Mouse (Mus musculus) cortical plate, adult 2 months (tissue): ENCODE data around the gene Cybrd1. TPM values are rescaled to one million over a fixed set of nuclear protein-coding genes. Genes with fewer than 3 reads are reported as not detected.

Experiments
- H3K27ac ChIP-seq: fragments of 200-500 bp; 2 replicates; pipeline ENCODE4 v1.5.1; 2012; ENCODE audit warnings: low read length, control low read depth, inconsistent platforms; ENCODE audit not compliant: insufficient read depth
- H3K4me1 ChIP-seq: fragments of 200-500 bp; 2 replicates; pipeline ENCODE4 v1.6.1; 2011; ENCODE audit warnings: low read length; ENCODE audit not compliant: control insufficient read depth, insufficient read depth
- H3K4me3 ChIP-seq: fragments of 200-500 bp; 2 replicates; pipeline ENCODE4 v1.5.1; 2011; ENCODE audit warnings: mild to moderate bottlenecking, low read length, control low read depth; ENCODE audit not compliant: insufficient read depth
- CTCF ChIP-seq: fragments of 200-500 bp; IDR thresholded peaks from 2 replicates; pipeline ENCODE4 v1.5.1; 2011; ENCODE audit warnings: mild to moderate bottlenecking, control low read depth, low read length; ENCODE audit not compliant: insufficient read depth; ENCODE audit errors: extremely low read depth
- POLR2A ChIP-seq: fragments of 200-500 bp; IDR thresholded peaks from 2 replicates; pipeline ENCODE4 v1.6.1; 2011; ENCODE audit warnings: mild to moderate bottlenecking, low read length, control low read depth; ENCODE audit not compliant: insufficient read depth; ENCODE audit errors: extremely low read depth
- polyA plus RNA-seq: library from polyadenylated mRNA; depleted of rRNA; stranded (reverse); fragments of >200 nt; gene quantifications from 2 replicates; pipeline ENCODE4 v1.2.3, GENCODE M21; 2012; rRNA removed

Gene Cybrd1
- 1.4 and 1.7 TPM in 2 replicates for polyA plus RNA-seq

DNA sequence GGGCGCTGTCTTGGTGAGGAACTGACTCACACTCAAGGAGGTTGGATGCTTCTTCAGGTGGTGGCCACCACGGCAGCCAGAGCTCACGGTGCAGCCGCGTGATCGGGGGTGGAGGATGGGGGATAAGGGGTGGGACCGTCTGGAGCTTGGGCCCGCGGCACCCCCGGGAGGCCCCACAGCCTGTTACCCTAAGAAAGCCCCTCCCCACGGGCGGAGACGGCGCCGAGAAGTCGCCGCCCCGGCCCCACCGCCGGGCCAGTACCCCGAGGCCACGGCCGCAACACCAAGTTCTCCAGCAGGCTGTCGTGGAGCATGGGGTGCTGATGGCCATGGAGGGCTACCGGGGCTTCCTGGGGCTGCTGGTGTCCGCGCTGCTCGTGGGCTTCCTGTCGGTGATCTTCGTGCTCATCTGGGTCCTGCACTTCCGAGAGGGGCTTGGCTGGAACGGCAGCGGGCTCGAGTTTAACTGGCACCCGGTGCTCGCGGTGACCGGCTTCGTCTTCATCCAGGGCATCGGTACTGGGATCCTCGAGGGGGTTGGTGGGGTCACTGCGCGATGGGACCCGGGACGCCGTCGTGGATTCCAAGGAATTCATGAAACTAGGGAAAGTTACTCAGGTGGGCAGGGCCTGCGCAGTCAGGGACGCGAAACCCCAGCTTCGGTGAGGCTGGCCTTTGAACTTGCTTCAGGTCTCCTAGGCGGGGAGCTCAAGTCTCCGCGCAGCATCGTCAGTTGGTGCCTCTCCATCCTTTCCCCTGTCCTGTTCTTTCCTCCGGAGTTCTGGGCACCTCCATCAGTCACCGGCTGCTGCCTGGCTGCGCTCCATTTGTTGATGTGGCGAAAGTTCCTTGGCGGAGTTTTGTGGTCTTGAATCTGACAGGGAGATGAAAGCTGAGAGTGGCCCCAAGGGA, at the start of gene Cybrd1:
Gene Cybrd1, plus strand, starts transcription at position 127 of the 912 bp plus-strand sequence.
- Histone ChIP-seq H3K27ac (no peak within 1 kb of the TSS), H3K4me3 (no peak within 1 kb of the TSS), H3K4me1 (no peaks in the 10 kb centered on the region)
- TF ChIP-seq CTCF (no peak), POLR2A (no peak)

DNA sequence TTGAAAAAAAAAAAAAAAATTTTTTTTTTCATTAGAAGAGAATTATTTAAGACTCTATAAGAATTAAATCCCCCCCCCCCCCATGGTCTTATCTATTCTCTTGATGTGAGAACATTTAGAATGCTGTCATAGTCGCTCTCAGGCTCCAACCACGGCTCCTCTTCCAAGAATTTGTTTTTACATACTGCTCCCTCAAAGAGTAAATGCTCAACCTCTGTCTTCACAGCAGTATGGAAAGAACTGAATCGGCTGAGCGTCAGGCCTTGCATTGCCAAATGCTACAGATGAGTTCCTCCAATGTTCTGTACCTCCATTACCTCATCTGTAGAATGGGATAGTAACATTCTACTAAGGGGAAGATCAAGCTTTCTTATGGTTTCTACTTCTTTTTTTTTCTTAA, 46.1 kb upstream of the Cybrd1 start:
- H3K4me3 ChIP-seq = no peak overlapping the region

DNA sequence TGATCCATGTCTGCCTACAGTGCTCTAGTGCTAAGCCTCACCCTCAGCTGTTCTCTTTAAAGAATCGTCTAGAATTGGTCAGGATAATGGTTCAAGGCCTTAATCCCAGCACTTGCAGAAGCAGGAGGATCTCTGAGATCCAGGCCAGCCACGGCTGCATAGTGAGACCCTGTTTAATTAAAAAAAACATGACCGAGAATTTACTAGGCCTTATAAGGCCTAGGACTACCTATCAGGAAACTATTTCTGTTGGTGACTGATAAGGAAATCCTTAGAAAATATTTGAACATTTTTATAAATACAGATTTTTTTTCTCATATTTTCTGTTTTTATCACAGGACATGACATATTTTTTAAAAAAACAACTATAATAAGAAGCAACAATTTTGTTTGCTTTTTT, 44.4 kb upstream of the Cybrd1 start:
- Histone ChIP-seq H3K4me1 (no peaks in the 10 kb centered on the region), H3K27ac (no peak overlapping the region), H3K4me3 (no peak overlapping the region)
- no peak for TF ChIP-seq CTCF
- TF ChIP-seq POLR2A = no peak

More for the DNA sequence above, 46.1 kb upstream of the Cybrd1 start:
- Histone ChIP-seq H3K4me1 (no peaks in the 10 kb centered on the region), H3K27ac (no peak overlapping the region)
- TF ChIP-seq CTCF (no peak), POLR2A (no peak)

DNA sequence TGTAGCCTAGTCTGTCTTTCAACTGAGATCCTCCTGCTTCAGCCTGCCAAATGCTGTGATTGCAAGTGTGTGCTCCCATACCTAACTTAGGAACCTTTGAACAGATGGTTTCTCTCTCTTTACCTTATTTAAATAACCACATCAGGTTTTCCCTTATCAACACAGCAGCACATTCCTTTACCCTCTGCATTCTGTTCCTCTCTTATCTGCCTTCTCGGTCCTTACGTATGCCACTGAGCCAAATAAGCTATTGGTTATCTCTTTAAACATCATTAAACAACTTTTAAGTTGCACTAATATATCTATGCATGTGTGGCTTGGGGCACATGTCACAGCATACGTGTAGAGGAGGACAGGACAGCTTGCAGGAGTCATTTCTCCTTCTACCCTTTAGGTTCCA, 43.9 kb upstream of the Cybrd1 start:
- Histone ChIP-seq H3K4me1 (no peaks in the 10 kb centered on the region), H3K27ac (no peak overlapping the region), H3K4me3 (no peak overlapping the region)
- no peak for TF ChIP-seq CTCF
- no peak for TF ChIP-seq POLR2A

DNA sequence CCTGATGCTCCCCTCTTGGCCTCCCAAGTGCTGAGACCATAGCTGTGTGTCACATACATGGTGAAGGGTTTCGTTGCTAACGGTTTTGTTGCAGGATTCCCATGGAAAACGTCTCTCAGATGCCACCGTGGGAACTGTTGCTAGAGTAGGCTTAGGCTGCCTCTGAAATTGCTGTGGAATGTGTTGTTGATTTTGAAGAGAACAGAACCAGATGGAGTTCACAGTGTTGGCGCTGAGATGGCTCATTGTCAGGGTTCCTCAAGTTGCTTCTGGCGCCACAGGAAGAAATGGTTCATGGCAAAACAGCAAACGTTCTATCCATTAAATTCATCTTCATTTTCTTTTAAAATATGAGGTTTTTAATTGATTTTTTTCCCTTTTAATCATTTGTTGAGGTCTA, 35.3 kb upstream of the Cybrd1 start:
- no peak overlapping the region for H3K27ac ChIP-seq

DNA sequence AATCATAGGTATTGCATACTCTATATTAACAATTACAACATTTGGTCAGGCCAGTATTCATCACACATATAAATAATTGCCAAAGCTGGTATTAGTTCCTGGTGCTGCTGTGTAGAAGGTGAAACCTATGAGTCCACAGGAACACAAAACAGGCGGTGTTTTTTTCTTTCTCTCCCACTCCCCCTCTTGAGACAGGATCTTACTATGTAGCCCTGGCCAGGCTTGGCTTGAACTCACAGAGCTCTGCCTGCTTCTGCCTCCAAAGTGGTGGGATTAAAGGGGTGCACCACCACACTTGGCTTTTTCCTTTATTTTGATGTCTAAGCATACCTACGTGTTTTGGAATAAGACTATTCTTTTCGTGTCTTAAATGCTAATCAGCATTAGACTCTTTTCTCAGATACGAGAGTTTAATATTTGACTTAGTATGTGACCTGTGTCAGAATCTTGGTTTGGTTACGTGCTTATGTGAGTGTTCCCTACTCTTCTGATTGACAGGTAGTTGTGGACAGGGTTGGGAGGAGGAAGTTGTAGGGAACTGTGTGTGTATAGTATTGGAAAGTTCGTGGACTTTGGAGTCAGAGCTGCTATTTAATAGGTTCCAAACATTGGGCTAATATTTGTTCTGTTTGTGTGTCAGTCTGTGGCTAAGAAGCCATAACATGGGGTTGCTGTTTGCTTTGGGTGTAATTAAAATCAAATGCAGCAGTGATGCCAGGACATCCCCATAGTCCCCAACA, 34.1 kb upstream of the Cybrd1 start:
- TF ChIP-seq CTCF = no peak
- Histone ChIP-seq H3K4me1 (no peaks in the 10 kb centered on the region), H3K4me3 (no peak overlapping the region), H3K27ac (no peak overlapping the region)

More for the DNA sequence above, 35.3 kb upstream of the Cybrd1 start:
- H3K4me3 ChIP-seq = no peak overlapping the region
- TF ChIP-seq CTCF = no peak
- TF ChIP-seq POLR2A = no peak
- no peaks in the 10 kb centered on the region for H3K4me1 ChIP-seq

DNA sequence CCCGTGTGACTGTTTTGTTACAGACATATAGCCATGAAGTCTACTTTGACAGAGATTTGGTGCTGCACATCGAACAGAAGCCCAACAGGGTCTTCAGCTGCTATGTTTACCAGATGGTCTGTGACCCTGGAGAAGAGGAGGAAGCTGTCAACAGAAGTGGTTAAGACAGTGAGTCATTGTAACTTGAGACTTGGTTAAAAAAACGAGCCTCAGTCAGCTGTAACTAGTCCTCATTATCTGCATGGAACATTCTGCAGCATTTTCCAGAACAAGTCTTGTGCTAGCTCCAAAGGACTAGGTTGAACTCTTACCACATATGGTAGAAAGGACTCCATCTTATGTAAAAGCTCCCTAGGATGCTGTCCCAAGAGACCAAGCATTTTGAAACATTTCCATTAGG, 28.0 kb upstream of the Cybrd1 start:
- TF ChIP-seq POLR2A = no peak
- no peak for TF ChIP-seq CTCF
- H3K27ac ChIP-seq = no peak overlapping the region
- H3K4me1 ChIP-seq = no peaks in the 10 kb centered on the region
- no peak overlapping the region for H3K4me3 ChIP-seq

DNA sequence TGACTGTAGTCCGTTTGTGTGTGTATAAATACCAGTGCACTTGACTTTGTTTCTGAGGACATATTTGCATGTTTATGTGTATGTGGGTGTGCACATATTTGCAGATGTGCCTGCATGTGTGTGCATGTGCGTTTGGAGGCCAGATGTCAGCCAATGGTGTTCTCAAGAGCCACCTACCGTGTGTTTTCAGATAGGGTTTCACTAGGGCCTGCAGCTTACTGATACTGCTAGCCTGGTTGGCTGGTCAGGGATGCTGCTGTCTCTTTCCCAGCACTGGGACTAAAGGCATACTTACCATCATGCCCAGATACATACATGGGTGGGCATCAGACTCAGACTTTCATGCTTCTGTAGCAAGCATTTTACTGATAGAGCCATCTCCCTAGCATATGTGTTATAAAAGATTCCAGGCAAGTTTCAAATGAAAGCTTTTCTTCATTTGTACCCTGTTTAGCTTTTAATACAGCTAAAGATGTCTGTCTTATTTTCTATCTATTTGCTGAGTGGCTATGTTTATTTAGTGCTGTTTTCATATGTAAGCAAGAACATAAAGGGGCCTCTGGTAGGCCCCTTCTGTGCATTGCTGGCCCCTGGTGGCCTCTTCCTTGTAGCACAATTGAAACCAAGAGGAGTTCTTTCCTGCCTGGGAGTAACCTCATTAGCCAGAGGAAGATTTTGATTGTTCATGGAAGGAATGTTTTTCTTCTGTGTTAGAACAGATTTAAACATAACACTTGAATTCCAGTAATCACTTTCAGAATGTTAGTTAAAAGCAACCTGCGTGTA, 26.9 kb upstream of the Cybrd1 start:
- Histone ChIP-seq H3K4me3 (no peak overlapping the region), H3K4me1 (no peaks in the 10 kb centered on the region), H3K27ac (no peak overlapping the region)
- TF ChIP-seq POLR2A (no peak), CTCF (peak; percentile 7; the same call in 1 of the 2 replicates)

DNA sequence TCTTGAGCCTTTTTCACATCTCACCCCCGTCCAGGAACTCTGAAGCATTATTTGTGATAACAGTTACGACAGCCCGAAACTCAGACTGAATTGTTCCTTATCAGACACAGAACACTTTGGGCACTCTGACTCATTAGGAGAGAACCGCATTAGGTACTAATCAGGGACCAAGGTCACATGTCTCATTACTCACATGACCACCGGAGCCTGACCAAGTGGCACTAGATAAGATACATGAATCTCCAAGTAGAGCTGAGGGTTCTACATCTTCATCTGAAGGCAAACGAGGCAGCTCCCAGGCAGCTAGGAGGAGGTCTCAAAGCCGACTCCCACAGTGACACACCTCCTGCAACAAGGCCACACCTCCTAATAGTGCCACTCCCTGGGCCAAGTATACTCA, 21.6 kb upstream of the Cybrd1 start:
- no peaks in the 10 kb centered on the region for H3K4me1 ChIP-seq
- no peak overlapping the region for H3K4me3 ChIP-seq
- TF ChIP-seq CTCF (no peak), POLR2A (no peak)
- H3K27ac ChIP-seq = no peak overlapping the region
